Mouse (Mus musculus): ENCODE data around the gene Tns3. TPM values are rescaled to one million over a fixed set of nuclear protein-coding genes. Genes with fewer than 3 reads are reported as not detected.
A peak's percentile ranks its signal among the peaks of the same experiment; 100 is the strongest.

Tns3 gene
- total RNA-seq, 1 experiment from 2014 or later, result 5.8 TPM

DNA sequence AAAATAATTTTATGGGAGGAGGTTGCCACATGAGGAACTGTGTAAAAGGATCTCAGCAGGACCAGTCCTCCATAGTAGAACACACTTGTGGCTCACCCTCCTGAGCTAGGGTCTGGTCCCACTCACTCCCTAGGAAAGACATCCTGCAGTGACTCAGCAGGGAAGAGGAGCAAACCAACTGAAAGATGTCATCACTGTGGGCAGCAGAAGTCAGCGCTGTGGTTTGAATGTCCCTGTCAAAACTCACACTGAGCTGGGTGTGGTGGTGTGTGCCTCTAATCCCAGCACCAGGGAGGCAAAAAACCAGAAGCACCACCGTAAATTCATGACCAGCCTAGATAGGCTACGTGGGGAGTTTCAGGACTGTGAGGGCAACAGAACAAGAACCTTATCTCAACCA lies 20.9 kb upstream of the Tns3 start:
- no peak for ATAC-seq (ENCODE audit: extremely low read depth, insufficient number of reproducible peaks, low FRiP score, poor library complexity, severe bottlenecking)

DNA sequence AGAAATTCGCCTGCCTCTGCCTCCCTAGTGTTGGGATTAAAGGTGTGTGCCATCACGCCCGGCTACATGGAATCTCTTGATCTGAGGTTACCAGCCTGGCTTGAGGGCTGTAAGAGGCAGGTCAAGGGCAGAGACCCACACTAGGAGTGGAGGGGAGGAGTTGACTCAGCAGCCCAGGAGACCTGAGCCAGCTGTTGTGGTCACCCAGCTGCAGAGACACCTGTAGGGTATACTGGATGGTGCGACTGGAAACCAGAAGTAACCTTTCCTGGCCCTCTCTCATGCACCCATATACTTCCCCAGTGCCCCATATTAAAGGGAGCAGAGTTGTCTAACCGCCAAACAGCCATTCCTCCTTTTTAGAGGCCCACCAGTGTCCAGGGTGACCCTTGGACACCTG lies 19.9 kb upstream of the Tns3 start:
- ATAC-seq (ENCODE audit: extremely low read depth, insufficient number of reproducible peaks, low FRiP score, poor library complexity, severe bottlenecking), result no peak

DNA sequence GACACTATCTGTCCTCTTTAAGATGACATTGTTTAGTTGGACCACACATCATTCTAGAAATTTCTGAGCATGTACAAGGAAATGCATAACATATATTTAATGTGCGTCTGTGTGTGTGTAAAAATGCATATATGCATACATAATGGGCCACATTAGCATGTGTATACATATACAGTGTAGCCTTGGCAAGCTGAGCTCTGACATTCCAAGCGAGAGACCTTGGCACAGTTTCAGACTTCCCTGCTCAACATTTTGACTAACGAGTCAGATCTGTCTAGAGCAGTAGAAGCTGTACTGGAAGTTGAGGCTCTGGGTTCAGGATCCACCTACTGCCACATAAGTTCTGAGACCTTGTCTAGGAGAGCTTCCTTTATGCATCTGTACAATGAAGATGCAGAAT lies 17.0 kb upstream of the Tns3 start:
- ATAC-seq (ENCODE audit: extremely low read depth, insufficient number of reproducible peaks, low FRiP score, poor library complexity, severe bottlenecking), result no peak

DNA sequence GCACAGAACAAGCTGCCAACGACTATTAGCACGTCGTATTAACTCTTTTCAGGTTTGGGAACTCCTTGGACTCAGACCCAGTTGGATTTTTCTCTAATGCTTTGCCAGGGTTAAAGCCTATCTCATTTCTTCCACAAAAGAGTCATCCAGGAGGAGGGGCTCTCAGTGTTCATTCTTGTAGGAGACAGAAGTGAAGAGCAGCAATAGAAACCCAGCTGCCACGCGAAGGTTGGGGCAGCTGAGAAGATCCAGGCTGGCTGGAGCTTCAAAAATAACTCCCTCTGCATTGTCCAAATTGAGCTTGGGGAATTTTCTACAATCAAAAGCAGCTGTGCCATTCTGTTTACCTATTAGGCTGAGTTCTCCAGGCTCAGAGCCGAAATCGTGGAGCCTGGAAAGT lies 16.3 kb upstream of the Tns3 start:
- no peak for ATAC-seq (ENCODE audit: extremely low read depth, insufficient number of reproducible peaks, low FRiP score, poor library complexity, severe bottlenecking)

DNA sequence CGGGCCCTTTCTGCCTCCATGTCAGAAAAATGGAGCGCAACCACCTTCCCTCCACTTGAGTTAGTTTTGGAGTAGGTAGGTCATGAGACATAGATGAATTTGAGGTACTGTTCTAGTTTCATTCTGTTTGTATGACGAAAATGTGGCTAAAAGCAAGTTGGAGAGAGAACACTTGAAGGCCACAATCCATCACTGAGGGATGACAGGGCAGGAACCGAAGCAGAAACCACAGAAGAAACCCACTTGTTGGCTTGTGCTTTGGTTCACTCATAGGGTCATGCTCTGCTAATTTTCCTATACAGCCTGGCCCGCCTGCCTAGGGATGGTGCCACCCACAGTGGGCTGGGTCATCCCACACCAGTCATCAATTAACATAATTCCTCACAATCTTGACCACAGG lies 14.9 kb upstream of the Tns3 start:
- ATAC-seq (ENCODE audit: extremely low read depth, insufficient number of reproducible peaks, low FRiP score, poor library complexity, severe bottlenecking), result no peak

DNA sequence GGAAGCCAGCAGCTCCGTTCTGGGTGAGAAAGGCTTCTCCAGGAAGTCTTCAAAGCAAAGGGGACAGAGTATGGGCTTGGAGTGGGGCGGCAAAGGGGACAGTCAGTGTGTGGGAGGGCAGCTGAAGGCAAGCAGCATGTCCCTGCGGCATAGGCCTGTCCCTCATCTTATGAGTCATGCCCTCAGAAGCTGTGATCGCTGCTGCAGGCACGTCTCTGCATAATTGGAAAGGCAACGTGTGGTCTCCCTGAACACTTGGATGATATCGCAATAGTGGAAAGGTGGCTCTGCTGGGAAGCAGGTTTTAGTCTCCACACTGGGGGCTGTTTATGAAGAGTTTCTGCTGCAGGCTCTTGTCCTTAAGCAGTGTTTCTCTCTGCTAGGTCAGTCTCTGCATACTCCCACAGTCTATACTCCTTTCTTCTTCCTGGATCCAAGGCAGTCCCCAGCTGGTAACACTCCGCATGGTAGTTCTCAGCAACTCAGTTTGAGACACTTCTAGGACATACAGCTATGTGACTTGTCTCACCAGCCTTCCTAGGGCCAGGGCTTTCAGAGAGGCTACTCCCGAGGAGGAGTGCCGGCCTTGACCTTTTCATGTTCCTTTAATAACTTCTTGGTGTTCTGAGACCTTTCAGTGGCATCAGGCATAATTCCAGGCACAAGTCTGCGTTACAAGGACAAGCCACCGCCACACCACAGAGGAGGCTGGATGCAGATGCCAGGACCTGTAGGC lies 14.1 kb upstream of the Tns3 start:
- no peak for ATAC-seq (ENCODE audit: extremely low read depth, insufficient number of reproducible peaks, low FRiP score, poor library complexity, severe bottlenecking)

DNA sequence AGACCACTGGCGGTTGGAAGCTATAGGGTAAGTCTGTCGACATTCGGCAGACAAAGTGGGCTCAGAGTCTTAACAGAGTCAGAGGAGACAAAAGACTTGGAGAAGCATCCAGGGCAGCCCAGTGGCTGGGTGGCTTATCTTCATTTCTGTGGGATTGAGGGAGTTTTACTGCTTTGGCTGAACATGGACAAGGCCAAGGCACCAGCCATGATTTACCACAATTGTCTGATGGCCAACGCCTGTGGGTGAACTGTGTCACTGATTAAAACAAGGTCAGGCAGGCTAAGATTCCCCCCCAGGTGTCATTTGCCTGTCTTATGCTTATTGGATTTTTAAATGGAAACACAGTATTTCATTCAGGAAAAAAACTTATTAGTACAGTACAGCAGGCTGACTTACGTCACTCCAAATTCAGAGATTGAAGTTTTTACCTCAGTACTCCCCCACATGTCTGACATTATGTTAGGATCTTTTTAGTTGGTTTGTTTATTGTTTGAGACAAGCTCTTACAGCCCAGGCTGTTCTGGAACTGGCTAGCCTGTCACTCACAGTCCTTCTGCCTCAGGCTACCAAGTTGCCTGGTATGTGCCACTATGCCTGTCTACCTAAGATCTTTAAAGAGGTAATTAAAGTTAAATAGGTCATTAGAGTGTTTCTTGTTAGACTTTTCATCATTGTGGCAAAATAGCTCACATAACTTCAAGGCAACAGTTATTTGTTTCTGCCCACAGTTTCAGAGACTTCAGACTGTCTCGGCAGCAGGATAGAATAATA lies 11.6 kb upstream of the Tns3 start:
- ATAC-seq (ENCODE audit: extremely low read depth, insufficient number of reproducible peaks, low FRiP score, poor library complexity, severe bottlenecking), result no peak

DNA sequence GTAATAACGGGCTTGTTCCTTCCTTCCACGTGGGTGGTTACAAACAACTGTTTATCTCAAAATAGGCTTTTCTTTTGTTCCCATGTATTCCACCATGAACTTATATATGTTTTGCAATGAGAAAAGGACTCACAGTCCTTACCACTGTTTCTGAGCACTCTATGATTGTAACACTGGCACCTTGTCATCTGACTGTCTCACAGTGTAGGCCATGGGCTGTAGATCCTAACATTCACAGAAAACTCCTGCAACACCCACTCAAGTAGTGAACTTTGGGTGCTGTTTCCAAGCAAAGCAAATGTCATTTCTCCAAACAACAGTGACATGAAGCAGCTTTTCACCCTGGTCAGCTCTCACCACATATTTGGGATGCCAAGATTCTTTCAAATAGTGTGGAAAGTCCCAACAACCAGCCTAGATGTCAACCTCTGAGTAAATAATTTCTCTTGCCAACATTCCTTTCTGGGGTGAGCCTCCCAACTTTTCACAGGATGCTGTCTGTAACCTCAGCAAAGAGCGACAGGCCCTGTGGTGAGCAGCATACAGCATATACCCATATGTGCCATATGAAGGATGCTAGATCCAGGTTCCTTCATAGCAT lies 10.3 kb upstream of the Tns3 start:
- ATAC-seq (ENCODE audit: extremely low read depth, insufficient number of reproducible peaks, low FRiP score, poor library complexity, severe bottlenecking), result no peak

DNA sequence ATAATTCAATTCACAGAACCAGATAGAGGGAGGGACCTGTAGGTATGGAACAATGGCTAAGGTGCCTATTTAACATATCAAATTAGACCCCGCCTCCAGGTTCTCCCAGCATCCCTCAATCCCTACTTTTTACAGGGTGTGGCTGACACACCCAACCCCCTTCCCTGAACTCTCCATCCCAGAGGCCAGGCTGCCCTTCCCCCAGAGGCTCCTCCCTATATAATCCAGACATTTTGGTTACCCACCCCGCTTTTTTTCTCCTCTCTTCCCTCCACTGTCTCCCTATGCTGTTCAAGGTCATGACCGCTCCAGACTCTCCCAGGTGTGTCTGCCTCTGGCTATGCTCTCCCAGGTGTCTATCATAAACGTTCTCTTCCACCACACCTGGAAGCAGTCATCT lies 7.4 kb upstream of the Tns3 start:
- ATAC-seq (ENCODE audit: extremely low read depth, insufficient number of reproducible peaks, low FRiP score, poor library complexity, severe bottlenecking), result no peak

DNA sequence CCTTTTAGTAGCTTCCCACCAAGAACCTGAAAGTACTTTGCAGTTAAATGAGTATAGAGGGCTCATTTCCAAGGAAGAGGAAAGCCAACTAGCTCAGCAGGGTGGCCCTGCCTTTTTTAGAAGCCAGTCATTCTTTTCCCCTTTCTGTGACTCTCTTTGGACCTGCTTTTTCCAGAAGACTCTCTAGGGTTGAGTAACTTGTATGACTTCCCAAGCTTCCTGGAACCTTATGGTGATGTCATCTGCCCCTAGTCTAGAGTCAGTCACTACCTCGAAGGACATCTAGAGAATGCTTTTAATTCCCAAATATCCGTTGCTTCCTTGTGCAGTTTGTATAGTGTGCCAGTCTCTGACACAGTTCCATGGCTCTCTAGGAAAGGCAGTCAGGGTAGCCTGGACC lies 4.8 kb upstream of the Tns3 start:
- ATAC-seq (ENCODE audit: extremely low read depth, insufficient number of reproducible peaks, low FRiP score, poor library complexity, severe bottlenecking), result no peak

DNA sequence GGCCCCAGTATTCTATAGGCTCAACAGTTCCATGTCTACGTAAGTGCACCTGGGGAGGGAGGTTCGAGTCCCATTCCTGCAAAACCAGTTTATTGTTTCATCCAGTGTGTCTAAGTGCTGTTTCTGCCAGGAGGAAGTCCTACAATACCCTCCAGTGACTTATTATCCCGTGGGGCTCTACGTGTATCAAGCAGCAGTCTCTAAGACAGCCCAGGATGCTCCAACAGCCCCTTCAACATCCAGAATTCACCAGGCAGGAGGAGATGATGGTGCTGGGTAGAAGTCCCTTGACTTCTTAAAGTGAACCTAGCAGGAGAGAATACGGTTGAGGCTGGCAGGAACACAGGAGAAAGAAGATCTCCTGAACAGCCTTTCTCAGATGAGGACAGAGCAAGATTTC lies 462 bp upstream of the Tns3 start:
- no peak for ATAC-seq (ENCODE audit: extremely low read depth, insufficient number of reproducible peaks, low FRiP score, poor library complexity, severe bottlenecking)

DNA sequence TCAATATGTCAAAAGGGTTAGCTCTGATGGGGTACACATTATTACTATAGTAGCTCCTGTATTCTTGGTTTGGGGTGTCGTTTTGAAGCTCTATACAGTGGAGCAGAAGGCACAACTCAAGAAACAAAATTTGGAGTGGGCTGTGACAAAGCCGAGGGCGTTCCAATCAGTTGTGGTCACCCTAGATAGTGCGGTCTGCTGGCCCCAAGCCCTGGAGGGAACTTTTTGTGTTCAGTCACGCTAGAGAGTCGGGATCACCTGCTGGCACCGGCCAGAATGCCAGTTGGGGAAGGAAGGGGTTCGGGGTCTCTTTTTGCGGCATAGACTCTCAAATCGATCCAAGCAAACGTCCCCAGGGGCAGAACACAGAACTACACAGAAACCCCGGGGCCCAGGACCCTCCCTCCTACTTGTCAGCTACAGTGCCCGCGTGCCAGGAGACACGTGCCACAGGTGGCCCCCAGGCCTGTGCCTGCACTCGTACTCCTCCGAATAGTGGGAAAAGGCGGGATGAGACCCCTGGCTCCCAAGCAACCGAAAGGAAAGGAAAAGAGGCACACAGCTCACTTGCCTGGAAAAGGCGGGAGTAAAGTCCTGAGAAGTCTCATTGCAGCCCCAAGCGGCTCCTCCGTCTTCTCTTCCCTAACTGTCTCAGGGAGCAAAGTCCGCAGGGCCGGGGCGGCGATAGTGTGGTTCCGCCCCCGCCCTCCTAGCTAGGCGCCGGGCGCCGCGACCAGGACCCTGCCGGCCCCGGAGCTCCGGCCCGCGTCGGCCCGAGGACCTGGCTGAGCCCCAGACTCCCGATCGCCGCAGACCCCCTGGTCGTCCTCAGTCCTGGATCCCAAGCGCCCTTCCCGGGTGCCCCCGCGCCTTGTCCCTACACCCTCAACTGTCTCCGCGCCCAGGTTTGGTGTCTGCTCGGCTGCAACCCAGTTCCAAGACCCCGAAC lies 617 bp downstream of the Tns3 start:
- ATAC-seq (ENCODE audit: extremely low read depth, insufficient number of reproducible peaks, low FRiP score, poor library complexity, severe bottlenecking), result peak; percentile 33

DNA sequence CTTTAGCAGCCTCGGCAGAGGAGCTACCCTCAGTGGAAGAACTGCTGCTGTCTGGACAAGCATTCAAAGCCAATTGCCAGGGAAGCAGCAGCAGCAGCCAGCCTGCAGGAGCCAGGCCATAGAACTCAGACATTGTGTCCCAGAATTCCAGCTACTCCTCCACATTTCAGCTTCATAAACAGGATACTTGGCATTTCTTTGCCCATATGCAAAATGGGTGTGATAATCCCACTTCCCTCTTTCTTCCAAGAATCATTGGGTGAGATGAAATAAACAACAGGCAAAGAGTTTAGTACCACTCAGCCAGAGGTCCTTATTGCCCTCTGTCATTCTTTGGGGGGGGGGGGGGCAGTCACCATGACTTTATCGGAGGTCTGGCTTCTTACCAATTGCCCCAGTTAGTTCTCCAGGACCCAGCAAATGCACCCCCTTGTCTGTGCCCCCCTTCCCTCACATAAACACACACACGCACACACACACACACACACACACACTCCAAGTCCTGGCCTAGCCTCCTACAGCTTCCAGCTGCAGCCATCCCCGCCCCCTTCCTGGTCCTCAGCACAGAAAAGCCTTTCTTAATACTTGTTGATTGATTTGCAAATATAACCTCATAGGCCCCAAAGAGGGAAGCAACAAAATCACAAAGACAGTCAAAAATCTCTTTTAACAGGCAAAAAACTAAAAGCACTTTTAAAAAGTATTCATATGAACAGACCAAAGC lies 1.5 kb downstream of the Tns3 start:
- ATAC-seq (ENCODE audit: extremely low read depth, insufficient number of reproducible peaks, low FRiP score, poor library complexity, severe bottlenecking), result no peak

DNA sequence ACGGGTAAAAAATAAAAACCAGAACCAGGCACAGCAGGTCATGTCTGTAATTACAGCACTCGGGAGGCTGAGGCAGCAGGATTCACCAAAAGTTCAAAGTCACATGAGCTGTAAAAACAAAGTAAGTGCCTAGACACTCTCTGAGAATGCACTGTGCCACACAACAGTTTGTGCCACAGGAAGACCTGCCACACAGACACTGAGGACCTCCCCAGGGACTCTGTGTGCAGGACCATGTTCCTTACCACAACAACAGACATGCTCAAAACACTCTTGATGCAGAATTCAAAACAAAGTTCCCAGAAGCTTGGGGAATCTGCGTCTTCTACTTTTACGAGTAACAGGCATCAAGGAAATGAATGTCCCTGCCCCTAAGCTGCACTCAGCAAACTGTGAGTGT lies 3.4 kb downstream of the Tns3 start:
- peak; percentile 23; the same call in 1 of the 2 replicates for ATAC-seq (ENCODE audit: extremely low read depth, insufficient number of reproducible peaks, low FRiP score, poor library complexity, severe bottlenecking)

DNA sequence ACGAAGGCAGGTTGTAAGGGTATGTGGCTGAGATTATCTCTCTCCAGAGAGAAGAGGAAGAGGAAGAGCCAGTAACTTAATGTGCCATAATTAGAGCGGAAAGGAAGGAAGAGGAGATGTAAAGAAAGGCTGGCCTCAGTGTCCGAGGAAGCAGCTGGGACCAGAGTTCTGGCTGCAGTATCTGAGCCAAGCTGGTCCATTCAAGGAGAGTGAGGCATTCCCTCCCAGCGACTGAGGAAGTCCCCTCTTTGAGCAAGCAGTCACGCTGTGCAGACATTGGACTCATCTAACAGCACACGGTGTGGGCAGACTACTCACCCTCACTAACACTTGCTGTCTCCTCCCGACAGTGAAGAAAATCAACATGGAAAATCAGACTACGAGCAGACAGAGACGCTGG lies 4.5 kb downstream of the Tns3 start:
- no peak for ATAC-seq (ENCODE audit: extremely low read depth, insufficient number of reproducible peaks, low FRiP score, poor library complexity, severe bottlenecking)

DNA sequence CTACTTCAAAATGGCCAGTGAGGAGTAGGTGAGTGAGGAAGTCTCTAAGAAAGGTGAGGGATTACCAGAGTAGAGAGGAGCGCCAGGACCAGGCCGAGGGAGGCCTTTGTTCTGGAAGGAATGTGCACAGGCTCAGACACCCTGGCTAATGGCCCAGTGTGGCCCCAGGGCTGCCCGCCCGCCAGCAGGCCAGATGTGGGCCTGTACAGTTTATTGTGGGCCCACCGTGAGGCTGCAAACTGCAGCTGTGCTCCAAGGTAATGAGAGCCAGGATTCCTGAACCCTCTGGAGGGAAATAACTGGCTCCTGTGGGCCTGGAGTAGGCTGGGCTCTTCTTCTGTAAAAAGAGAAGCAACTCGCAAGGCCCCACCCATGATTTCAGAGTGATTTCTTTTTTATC lies 5.3 kb downstream of the Tns3 start:
- no peak for ATAC-seq (ENCODE audit: extremely low read depth, insufficient number of reproducible peaks, low FRiP score, poor library complexity, severe bottlenecking)

DNA sequence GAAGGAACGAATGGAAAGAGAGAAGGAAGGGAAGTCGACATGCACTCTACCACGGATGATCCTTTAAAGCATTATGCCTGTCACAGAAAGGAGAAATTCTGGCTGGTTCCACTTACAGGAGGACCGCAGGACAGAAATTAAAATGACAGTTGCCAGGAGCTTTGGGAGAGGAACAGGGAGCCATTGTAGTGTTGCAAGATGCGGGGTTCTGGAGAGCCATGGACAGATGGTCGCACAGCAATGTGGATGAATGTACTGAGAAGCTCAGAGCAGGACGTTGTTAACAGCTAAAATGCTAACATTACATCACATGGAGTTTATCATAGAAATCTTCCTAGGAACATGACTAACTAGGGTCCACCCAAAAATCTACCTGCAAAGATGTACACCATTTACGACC lies 6.8 kb downstream of the Tns3 start:
- ATAC-seq (ENCODE audit: extremely low read depth, insufficient number of reproducible peaks, low FRiP score, poor library complexity, severe bottlenecking), result no peak

DNA sequence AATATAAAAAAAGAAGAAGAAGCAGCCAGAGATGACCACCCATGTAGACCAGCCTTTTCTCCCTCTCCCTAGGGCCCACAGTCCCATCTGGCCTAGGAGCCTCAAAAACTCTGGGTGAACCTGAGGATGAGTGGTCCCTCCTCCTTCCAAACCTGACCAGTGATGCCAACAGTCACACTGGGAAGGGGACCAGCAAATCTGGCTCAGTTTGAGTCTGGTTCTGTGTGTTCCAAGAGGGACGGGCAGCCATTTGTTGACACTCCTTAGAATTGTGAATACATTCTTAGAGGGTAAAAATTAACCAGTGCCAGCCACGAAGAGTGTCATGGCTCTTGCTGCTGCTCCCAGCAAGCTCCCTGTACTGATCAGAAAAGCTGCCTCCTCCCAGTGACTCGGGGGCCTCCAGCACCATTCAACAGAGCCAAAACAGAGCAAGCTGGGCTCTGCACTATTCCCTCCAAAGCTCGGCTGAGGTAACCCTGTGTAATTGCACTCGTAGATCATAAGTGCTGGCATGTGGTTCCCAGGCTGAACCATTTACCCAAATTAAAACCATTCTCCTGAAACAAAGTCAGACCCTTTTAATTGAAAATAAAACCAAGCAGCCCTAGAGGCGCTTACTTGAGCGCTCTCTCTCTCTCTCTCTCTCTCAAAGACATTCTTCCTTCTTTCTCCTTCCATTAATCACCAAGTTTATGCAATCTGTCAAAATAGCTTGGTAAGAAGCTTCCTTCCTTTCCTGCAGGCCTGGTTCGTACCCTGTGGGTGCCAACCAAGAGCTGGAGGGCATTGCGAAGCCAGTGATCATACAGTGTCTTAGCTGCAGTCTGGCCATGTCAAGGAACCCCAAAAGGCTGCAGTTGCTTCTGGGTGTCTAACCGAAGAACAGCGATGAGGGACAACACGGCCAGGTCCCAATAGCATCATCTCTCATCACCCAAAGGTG lies 7.6 kb downstream of the Tns3 start:
- ATAC-seq (ENCODE audit: extremely low read depth, insufficient number of reproducible peaks, low FRiP score, poor library complexity, severe bottlenecking), result no peak

Data from neutrophil, adult 5-6 weeks (primary cell).